Mouse (Mus musculus): ENCODE measurements at regions not wholly inside any gene's neighbourhood (a gene's known extent, or its start where the extent isn't known, plus 50 kb on each side); places are given as distances from the start of the nearest gene placed in this dataset.
A peak's percentile ranks its signal among the peaks of the same experiment; 100 is the strongest.

GRCm38 (mm10) chr1:90493481-90493880, 109.3 kb upstream of the Cops8 start:
- H3K4me3 ChIP-seq, result no peak overlapping the region
- no peaks in the 10 kb centered on the region for H3K36me3 ChIP-seq
- no peaks in the 10 kb centered on the region for H3K9me3 ChIP-seq
- 0 out of 2 replicates have a peak overlapping the region, but pooled peaks have one; percentile 46 for H3K27ac ChIP-seq
- 22% methylated on average over 7 of the region's 7 CpGs for WGBS
- H3K4me1 ChIP-seq (replicated peaks), result peaks cover 9% of the 10 kb centered on the region
- peaks cover 10% of the 10 kb centered on the region; the same call in 1 of the 2 replicates for H3K27me3 ChIP-seq (ENCODE audit: insufficient read depth, poor library complexity, severe bottlenecking)
- no peak for DNase-seq (ENCODE audit: low spot score)

GRCm38 (mm10) chr1:90495174-90495573, 107.6 kb upstream of the Cops8 start:
- WGBS, result 92% methylated on average over 9 of the region's 9 CpGs
- H3K4me3 ChIP-seq, result no peak overlapping the region
- peaks cover 10% of the 10 kb centered on the region; the same call in 1 of the 2 replicates for H3K27me3 ChIP-seq (ENCODE audit: insufficient read depth, poor library complexity, severe bottlenecking)
- no peaks in the 10 kb centered on the region for H3K36me3 ChIP-seq
- H3K4me1 ChIP-seq (replicated peaks), result peaks cover 9% of the 10 kb centered on the region
- H3K9me3 ChIP-seq, result peaks cover 8% of the 10 kb centered on the region; the same call in 1 of the 2 replicates
- H3K27ac ChIP-seq, result no peak overlapping the region
- no peak for DNase-seq (ENCODE audit: low spot score)

- no peak for DNase-seq (ENCODE audit: low spot score)
- Histone ChIP-seq H3K4me1 (replicated peaks) (peaks cover 9% of the 10 kb centered on the region), H3K27ac (no peak overlapping the region), H3K36me3 (no peaks in the 10 kb centered on the region), H3K4me3 (no peak overlapping the region), H3K9me3 (peaks cover 9% of the 10 kb centered on the region; the same call in 1 of the 2 replicates), H3K27me3 (ENCODE audit: insufficient read depth, poor library complexity, severe bottlenecking) (peaks cover 10% of the 10 kb centered on the region; the same call in 1 of the 2 replicates)
Measured at GRCm38 (mm10) chr1:90497568-90497967, 105.2 kb upstream of the Cops8 start.

GRCm38 (mm10) chr1:90501373-90501772, 101.4 kb upstream of the Cops8 start:
- no peak for DNase-seq (ENCODE audit: low spot score)
- no peaks in the 10 kb centered on the region; the same call in 1 of the 2 replicates for H3K27me3 ChIP-seq (ENCODE audit: insufficient read depth, poor library complexity, severe bottlenecking)
- peaks cover 9% of the 10 kb centered on the region; the same call in 1 of the 2 replicates for H3K9me3 ChIP-seq

GRCm38 (mm10) chr1:90502371-90502770, 100.4 kb upstream of the Cops8 start:
- peaks cover 24% of the 10 kb centered on the region for H3K4me1 ChIP-seq (replicated peaks)
- peaks cover 9% of the 10 kb centered on the region; the same call in 1 of the 2 replicates for H3K9me3 ChIP-seq
- no peak overlapping the region for H3K27ac ChIP-seq
- H3K27me3 ChIP-seq (ENCODE audit: insufficient read depth, poor library complexity, severe bottlenecking), result no peaks in the 10 kb centered on the region; the same call in 1 of the 2 replicates
- no peak for DNase-seq (ENCODE audit: low spot score)
- WGBS, result 93% methylated on average over 3 of the region's 3 CpGs
- H3K4me3 ChIP-seq, result no peak overlapping the region
- H3K36me3 ChIP-seq, result no peaks in the 10 kb centered on the region

More at GRCm38 (mm10) chr1:90501373-90501772, 101.4 kb upstream of the Cops8 start:
- Histone ChIP-seq H3K27ac (no peak overlapping the region), H3K36me3 (no peaks in the 10 kb centered on the region), H3K4me3 (no peak overlapping the region), H3K4me1 (replicated peaks) (peaks cover 20% of the 10 kb centered on the region)

GRCm38 (mm10) chr1:90502771-90503540, 99.8 kb upstream of the Cops8 start:
- Histone ChIP-seq H3K27me3 (ENCODE audit: insufficient read depth, poor library complexity, severe bottlenecking) (no peaks in the 10 kb centered on the region; the same call in 1 of the 2 replicates), H3K4me3 (no peak overlapping the region), H3K36me3 (no peaks in the 10 kb centered on the region), H3K4me1 (replicated peaks) (peaks cover 24% of the 10 kb centered on the region), H3K9me3 (peaks cover 9% of the 10 kb centered on the region; the same call in 1 of the 2 replicates), H3K27ac (no peak overlapping the region)
- WGBS, result 82% methylated on average over 8 of the region's 8 CpGs
- no peak for DNase-seq (ENCODE audit: low spot score)

GRCm38 (mm10) chr1:90504583-90505080, 98.1 kb upstream of the Cops8 start:
- peaks cover 24% of the 10 kb centered on the region for H3K4me1 ChIP-seq (replicated peaks)
- H3K9me3 ChIP-seq, result peaks cover 6% of the 10 kb centered on the region; the same call in 1 of the 2 replicates
- H3K36me3 ChIP-seq, result no peaks in the 10 kb centered on the region
- H3K27ac ChIP-seq, result no peak overlapping the region
- no peaks in the 10 kb centered on the region; the same call in 1 of the 2 replicates for H3K27me3 ChIP-seq (ENCODE audit: insufficient read depth, poor library complexity, severe bottlenecking)
- H3K4me3 ChIP-seq, result no peak overlapping the region
- no peak for DNase-seq (ENCODE audit: low spot score)
- WGBS, result 30% methylated on average over 8 of the region's 8 CpGs

- H3K4me3 ChIP-seq, result no peak overlapping the region
- no peaks in the 10 kb centered on the region; the same call in 1 of the 2 replicates for H3K27me3 ChIP-seq (ENCODE audit: insufficient read depth, poor library complexity, severe bottlenecking)
- H3K9me3 ChIP-seq, result no peaks in the 10 kb centered on the region
- no peak overlapping the region for H3K27ac ChIP-seq
- H3K4me1 ChIP-seq (replicated peaks), result peaks cover 24% of the 10 kb centered on the region
- no peaks in the 10 kb centered on the region for H3K36me3 ChIP-seq
- WGBS, result 86% methylated on average over 3 of the region's 3 CpGs
- DNase-seq (ENCODE audit: low spot score), result no peak
Measured at GRCm38 (mm10) chr1:90505599-90505998, 97.2 kb upstream of the Cops8 start.

GRCm38 (mm10) chr1:90506582-90506981, 96.2 kb upstream of the Cops8 start:
- Histone ChIP-seq H3K4me3 (no peak overlapping the region), H3K27ac (peak overlapping the region; percentile 50; the same call in 1 of the 2 replicates), H3K36me3 (no peaks in the 10 kb centered on the region), H3K9me3 (no peaks in the 10 kb centered on the region), H3K27me3 (ENCODE audit: insufficient read depth, poor library complexity, severe bottlenecking) (no peaks in the 10 kb centered on the region; the same call in 1 of the 2 replicates), H3K4me1 (replicated peaks) (peaks cover 24% of the 10 kb centered on the region)
- WGBS, result 76% methylated on average over 9 of the region's 9 CpGs
- DNase-seq (ENCODE audit: low spot score), result no peak

- H3K9me3 ChIP-seq, result no peaks in the 10 kb centered on the region
- peaks cover 25% of the 10 kb centered on the region for H3K4me1 ChIP-seq (replicated peaks)
- H3K27me3 ChIP-seq (ENCODE audit: insufficient read depth, poor library complexity, severe bottlenecking), result no peaks in the 10 kb centered on the region
- H3K27ac ChIP-seq, result no peak overlapping the region
- no peak overlapping the region for H3K4me3 ChIP-seq
- H3K36me3 ChIP-seq, result no peaks in the 10 kb centered on the region
- DNase-seq (ENCODE audit: low spot score), result no peak
- WGBS, result 90% methylated on average over 7 of the region's 7 CpGs
Measured at GRCm38 (mm10) chr1:90509371-90509770, 93.4 kb upstream of the Cops8 start.

GRCm38 (mm10) chr1:90513442-90514070, 89.2 kb upstream of the Cops8 start:
- 86% methylated on average over 4 of the region's 4 CpGs for WGBS
- DNase-seq (ENCODE audit: low spot score), result no peak

GRCm38 (mm10) chr1:90514176-90514575, 88.6 kb upstream of the Cops8 start:
- H3K9me3 ChIP-seq, result no peaks in the 10 kb centered on the region
- 88% methylated on average over 7 of the region's 7 CpGs for WGBS
- no peak overlapping the region for H3K4me3 ChIP-seq
- H3K36me3 ChIP-seq, result no peaks in the 10 kb centered on the region
- no peak overlapping the region for H3K27ac ChIP-seq
- peaks cover 24% of the 10 kb centered on the region for H3K4me1 ChIP-seq (replicated peaks)
- no peak for DNase-seq (ENCODE audit: low spot score)
- no peaks in the 10 kb centered on the region for H3K27me3 ChIP-seq (ENCODE audit: insufficient read depth, poor library complexity, severe bottlenecking)

More at GRCm38 (mm10) chr1:90513442-90514070, 89.2 kb upstream of the Cops8 start:
- Histone ChIP-seq H3K4me3 (no peak overlapping the region), H3K27me3 (ENCODE audit: insufficient read depth, poor library complexity, severe bottlenecking) (no peaks in the 10 kb centered on the region), H3K9me3 (no peaks in the 10 kb centered on the region), H3K4me1 (replicated peaks) (peaks cover 18% of the 10 kb centered on the region), H3K27ac (no peak overlapping the region), H3K36me3 (no peaks in the 10 kb centered on the region)
